15 mouse cellular contexts compared by ENCODE assay signal in the genomic region with DNA sequence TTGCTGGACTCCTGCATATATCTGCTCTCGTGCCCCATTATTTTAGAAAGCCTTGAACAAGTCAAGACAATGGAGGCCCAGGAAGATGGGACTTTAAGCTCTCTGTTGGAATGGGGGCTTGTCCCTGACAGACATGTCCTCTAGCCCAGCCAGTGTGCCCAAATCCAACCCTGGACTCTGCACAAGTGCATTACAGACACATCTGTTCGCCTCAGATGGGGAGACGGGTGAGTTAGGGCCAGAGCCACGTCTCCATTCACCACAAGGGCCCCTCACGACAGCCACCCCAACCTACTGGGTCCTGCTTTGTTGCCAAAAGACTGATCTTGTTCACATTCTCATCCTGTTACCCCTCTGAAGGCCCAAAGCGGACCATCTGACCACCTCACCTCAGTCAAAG. TPM values are rescaled to one million over a fixed set of nuclear protein-coding genes. Genes with fewer than 3 reads are reported as not detected.
"Had no signal": no experiment of that assay in that cellular context is flagged by ENCODE, and none has a peak within 500 bp of the region (broad histone marks: within the 10 kb centered on the region; RNA-seq: fewer than 3 reads in every experiment).

No protein-coding gene starts in this region.

- ATAC-seq: lung, postnatal 0 days; midbrain, embryonic 13.5 days had no signal

- H3K36me3 ChIP-seq: neural tube, embryonic 15.5 days had no signal

- H3K4me2 ChIP-seq: liver, embryonic 11.5 days; liver, embryonic 15.5 days; midbrain, embryonic 13.5 days; neural tube, embryonic 15.5 days had no signal

- H3K27ac ChIP-seq: left cerebral cortex, adult 2 months; limb, embryonic 10.5 days; liver, embryonic 15.5 days; midbrain, embryonic 13.5 days; neural tube, embryonic 15.5 days; stomach, postnatal 0 days had no signal

- H3K9ac ChIP-seq: liver, embryonic 15.5 days; midbrain, embryonic 13.5 days; neural tube, embryonic 15.5 days had no signal

- H3K9me3 ChIP-seq: limb, embryonic 10.5 days; liver, embryonic 15.5 days; midbrain, embryonic 13.5 days; neural tube, embryonic 15.5 days had no signal

- DNase-seq: lung, adult 2 months; lung, postnatal 36 days; right cerebral cortex, adult 18-20 months; right cerebral cortex, postnatal 25 days; thymus, adult 18-20 months; thymus, postnatal 14 days had no signal

- H3K27me3 ChIP-seq: liver, embryonic 15.5 days; midbrain, embryonic 13.5 days; neural tube, embryonic 15.5 days had no signal

- H3K4me1 ChIP-seq: limb, embryonic 10.5 days; liver, embryonic 15.5 days; midbrain, embryonic 13.5 days; neural tube, embryonic 15.5 days had no signal

- H3K4me3 ChIP-seq: left cerebral cortex, adult 2 months; limb, embryonic 10.5 days; liver, embryonic 15.5 days; midbrain, embryonic 13.5 days; neural tube, embryonic 15.5 days had no signal

RNA-seq across cellular contexts. Expression of a gene that starts 40.1 kb away (rescaled TPM):
- total RNA-seq: megakaryocyte progenitor cell, adult 5-6 weeks had no signal
